10 mouse cellular contexts compared by ENCODE assay signal in genomic region chr5:34917234-34917655, GRCm38 (mm10). TPM values are rescaled to one million over a fixed set of nuclear protein-coding genes. Genes with fewer than 3 reads are reported as not detected.
DNase-seq lines count a peak whose midpoint lies in the region; ATAC-seq and TF ChIP-seq lines count a peak whose summit lies in the region.
"Had no signal": no experiment of that assay in that cellular context is flagged by ENCODE, and none has a peak within 500 bp of the region (broad histone marks: within the 10 kb centered on the region; RNA-seq: fewer than 3 reads in every experiment).

No protein-coding gene starts in this region.

- H3K4me1 ChIP-seq in limb, embryonic 13.5 days: peaks cover 12% of the 10 kb centered on the region; the same call in 1 of the 2 replicates
- H3K4me1 ChIP-seq in limb, embryonic 10.5 days: peaks cover 9% of the 10 kb centered on the region
- peaks cover 14% of the 10 kb centered on the region for H3K4me1 ChIP-seq in forebrain, embryonic 16.5 days (replicated peaks; ENCODE audit: control insufficient read depth, insufficient read depth, low read length)
- peaks cover 11% of the 10 kb centered on the region; the same call in 1 of the 2 replicates for H3K4me1 ChIP-seq in midbrain, postnatal 0 days (ENCODE audit: insufficient read depth, low read length)
- H3K4me1 ChIP-seq: limb, embryonic 15.5 days had no signal

- H3K27me3 ChIP-seq in limb, embryonic 13.5 days: no peaks in the 10 kb centered on the region
- H3K27me3 ChIP-seq in limb, embryonic 10.5 days (ENCODE audit: low read depth, poor library complexity, severe bottlenecking): no peaks in the 10 kb centered on the region
- no peaks in the 10 kb centered on the region for H3K27me3 ChIP-seq in forebrain, embryonic 16.5 days (replicated peaks; ENCODE audit: control insufficient read depth, insufficient read depth, low read length)
- no peaks in the 10 kb centered on the region for H3K27me3 ChIP-seq in midbrain, postnatal 0 days (ENCODE audit: insufficient read depth, low read length)
- H3K27me3 ChIP-seq: embryonic facial prominence, embryonic 15.5 days; limb, embryonic 15.5 days had no signal

- no peak for DNase-seq in limb, embryonic 10.5 days (ENCODE audit: low spot score)
- peak; percentile 15 for DNase-seq in embryo, embryonic 10.5 days (ENCODE audit: low spot score)
- peak; percentile 73 for DNase-seq in midbrain, postnatal 0 days (ENCODE audit: low spot score)
- no peak for DNase-seq in adrenal gland, postnatal 36 days
- DNase-seq in thymus, postnatal 4 days: no peak

- H3K9me3 ChIP-seq in limb, embryonic 13.5 days: no peaks in the 10 kb centered on the region
- H3K9me3 ChIP-seq in limb, embryonic 10.5 days (replicated peaks): no peaks in the 10 kb centered on the region
- no peaks in the 10 kb centered on the region for H3K9me3 ChIP-seq in forebrain, embryonic 16.5 days (ENCODE audit: control insufficient read depth, low read length)
- no peaks in the 10 kb centered on the region for H3K9me3 ChIP-seq in midbrain, postnatal 0 days (ENCODE audit: low read length)
- H3K9me3 ChIP-seq: embryonic facial prominence, embryonic 15.5 days; G1E; limb, embryonic 15.5 days had no signal

- WGBS in limb, embryonic 13.5 days: 54% methylated on average over 10 of the region's 10 CpGs
- 83% methylated on average over 10 of the region's 10 CpGs for WGBS in limb, embryonic 10.5 days
- 26% methylated on average over 10 of the region's 10 CpGs for WGBS in forebrain, embryonic 16.5 days
- 33% methylated on average over 10 of the region's 10 CpGs for WGBS in midbrain, postnatal 0 days

- no peak for ATAC-seq in limb, embryonic 13.5 days (ENCODE audit: low FRiP score, low read depth)
- ATAC-seq in forebrain, embryonic 16.5 days: peak; percentile 67
- ATAC-seq in midbrain, postnatal 0 days (ENCODE audit: low FRiP score): peak; percentile 55

- H3K4me2 ChIP-seq in limb, embryonic 13.5 days (replicated peaks): no peak overlapping the region
- H3K4me2 ChIP-seq in forebrain, embryonic 16.5 days (ENCODE audit: low read length): no peak overlapping the region
- H3K4me2 ChIP-seq in midbrain, postnatal 0 days (ENCODE audit: low read depth, low read length, poor library complexity, severe bottlenecking): no peak overlapping the region
- H3K4me2 ChIP-seq: embryonic facial prominence, embryonic 15.5 days; limb, embryonic 15.5 days had no signal

- no peak for TF ChIP-seq CTCF in midbrain, postnatal 0 days (IDR thresholded peaks at IDR 0.05)

- H3K36me3 ChIP-seq in limb, embryonic 13.5 days: no peaks in the 10 kb centered on the region
- 0 out of 2 replicates have a peak, but pooled peaks cover 4% of the 10 kb centered on the region for H3K36me3 ChIP-seq in limb, embryonic 10.5 days
- H3K36me3 ChIP-seq in forebrain, embryonic 16.5 days (ENCODE audit: control insufficient read depth, insufficient read depth): no peaks in the 10 kb centered on the region
- H3K36me3 ChIP-seq in midbrain, postnatal 0 days (ENCODE audit: insufficient read depth, low read length): peaks cover 8% of the 10 kb centered on the region

- peak overlapping the region; percentile 43; the same call in 1 of the 2 replicates for H3K9ac ChIP-seq in limb, embryonic 13.5 days
- H3K9ac ChIP-seq in forebrain, embryonic 16.5 days (replicated peaks; ENCODE audit: low read depth, low read length): peak overlapping the region; percentile 38
- no peak overlapping the region for H3K9ac ChIP-seq in midbrain, postnatal 0 days (replicated peaks; ENCODE audit: low read length, poor library complexity, severe bottlenecking)
- H3K9ac ChIP-seq: embryonic facial prominence, embryonic 15.5 days; limb, embryonic 15.5 days had no signal

- no peak overlapping the region for H3K27ac ChIP-seq in limb, embryonic 13.5 days
- no peak overlapping the region for H3K27ac ChIP-seq in limb, embryonic 10.5 days
- H3K27ac ChIP-seq in forebrain, embryonic 16.5 days (ENCODE audit: low read length): peak overlapping the region; percentile 66
- peak overlapping the region; percentile 68 for H3K27ac ChIP-seq in midbrain, postnatal 0 days (ENCODE audit: low read depth, low read length)
- H3K27ac ChIP-seq: embryonic facial prominence, embryonic 15.5 days; limb, embryonic 15.5 days had no signal

- H3K4me3 ChIP-seq in limb, embryonic 13.5 days: no peak overlapping the region
- no peak overlapping the region for H3K4me3 ChIP-seq in limb, embryonic 10.5 days
- H3K4me3 ChIP-seq in forebrain, embryonic 16.5 days (replicated peaks; ENCODE audit: low read length): no peak overlapping the region
- no peak overlapping the region for H3K4me3 ChIP-seq in midbrain, postnatal 0 days (ENCODE audit: low read depth, low read length)
- H3K4me3 ChIP-seq: embryonic facial prominence, embryonic 15.5 days; limb, embryonic 15.5 days had no signal

RNA-seq across cellular contexts. Expression of gene Msantd1, which starts 9.4 kb away (rescaled TPM):
- 0.47 and 0.66 TPM in 2 replicates for polyA plus RNA-seq in limb, embryonic 13.5 days (2015; fragmentation: Nextera tagmentation; extraction: Ambion mirVana)
- 0.25 and 0.46 TPM in 2 replicates for polyA plus RNA-seq in limb, embryonic 10.5 days (2016; fragmentation: Nextera tagmentation; extraction: Ambion mirVana)
- 4.9 and 7.2 TPM in 2 replicates for polyA plus RNA-seq in forebrain, embryonic 16.5 days (2015; fragmentation: Nextera tagmentation; extraction: Ambion mirVana)
- total RNA-seq in midbrain, postnatal 0 days (2014; rRNA removed): 17.0 and 21.0 TPM in 2 replicates
- polyA plus RNA-seq in midbrain, postnatal 0 days (2015; fragmentation: Nextera tagmentation; extraction: Ambion mirVana): 13.3 and 13.5 TPM in 2 replicates
- total RNA-seq in adrenal gland, postnatal 36 days (2021): 1 to 10 TPM; 1.5 to 2.5 TPM

RNA-seq across cellular contexts. Expression of gene Rgs12, which starts 32.0 kb away (rescaled TPM):
- polyA plus RNA-seq in limb, embryonic 13.5 days (2015; fragmentation: Nextera tagmentation; extraction: Ambion mirVana): 50.4 and 54.0 TPM in 2 replicates
- 42.7 and 53.8 TPM in 2 replicates for polyA plus RNA-seq in limb, embryonic 10.5 days (2016; fragmentation: Nextera tagmentation; extraction: Ambion mirVana)
- 60.8 and 62.4 TPM in 2 replicates for polyA plus RNA-seq in forebrain, embryonic 16.5 days (2015; fragmentation: Nextera tagmentation; extraction: Ambion mirVana)
- total RNA-seq in midbrain, postnatal 0 days (2014; rRNA removed): 54.8 and 60.8 TPM in 2 replicates
- 29.9 and 30.5 TPM in 2 replicates for polyA plus RNA-seq in midbrain, postnatal 0 days (2015; fragmentation: Nextera tagmentation; extraction: Ambion mirVana)
- total RNA-seq in adrenal gland, postnatal 36 days (2021): 10 to 100 TPM; 13.3 to 28.6 TPM

Comparison
In these comparisons a context has a peak if more than half of its experiments do, and no peak if none do; other contexts are left out.
1. H3K27ac ChIP-seq: peak in forebrain, embryonic 16.5 days (single experiment) and midbrain, postnatal 0 days (single experiment); none in limb, embryonic 13.5 days (single experiment) and limb, embryonic 10.5 days (single experiment).
2. DNase-seq: peak in embryo, embryonic 10.5 days (single experiment) and midbrain, postnatal 0 days (single experiment); none in limb, embryonic 10.5 days (single experiment), adrenal gland, postnatal 36 days (0 of 2) and thymus, postnatal 4 days (single experiment).